8 mouse cellular contexts compared by ENCODE assay signal in the genomic region with DNA sequence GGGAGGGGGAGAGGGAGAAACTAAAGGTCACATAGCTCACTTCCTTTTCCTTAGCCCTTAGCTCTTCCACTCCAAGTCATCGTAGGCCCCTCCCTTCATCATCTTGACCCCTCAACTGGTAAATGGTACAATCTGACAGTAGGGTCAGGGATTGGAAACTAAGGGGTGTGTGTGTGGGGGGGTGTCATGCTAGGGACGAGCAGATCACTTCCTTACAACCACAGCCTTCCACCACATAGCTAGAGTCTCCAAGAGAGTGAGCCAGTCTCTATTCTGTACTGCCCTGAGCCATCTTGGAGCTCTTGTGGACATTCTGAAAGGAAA. TPM values are rescaled to one million over a fixed set of nuclear protein-coding genes. Genes with fewer than 3 reads are reported as not detected.
DNase-seq lines count a peak whose midpoint lies in the region; ATAC-seq and TF ChIP-seq lines count a peak whose summit lies in the region.

No protein-coding gene starts in this region.

- TF ChIP-seq CTCF in thymus, adult 2 months (IDR thresholded peaks at IDR 0.05; ENCODE audit: borderline replicate concordance, control insufficient read depth, extremely low read depth, insufficient read depth, low read length, poor library complexity) = no peak
- no peak for TF ChIP-seq CTCF in stomach, postnatal 0 days (IDR thresholded peaks at IDR 0.05; ENCODE audit: low read depth)

- no peaks in the 10 kb centered on the region for H3K27me3 ChIP-seq in thymus, adult 2 months (ENCODE audit: control insufficient read depth, insufficient read depth, low read length)
- no peaks in the 10 kb centered on the region for H3K27me3 ChIP-seq in forebrain, embryonic 14.5 days (replicated peaks; ENCODE audit: control insufficient read depth, insufficient read depth, low read length)
- H3K27me3 ChIP-seq in liver, embryonic 13.5 days = peaks cover 20% of the 10 kb centered on the region
- no peaks in the 10 kb centered on the region for H3K27me3 ChIP-seq in stomach, postnatal 0 days (ENCODE audit: control insufficient read depth, insufficient read depth, low read length)

- H3K36me3 ChIP-seq in thymus, adult 2 months (ENCODE audit: control insufficient read depth, insufficient read depth, low read length) = no peaks in the 10 kb centered on the region
- H3K36me3 ChIP-seq in forebrain, embryonic 14.5 days (ENCODE audit: control insufficient read depth, insufficient read depth, low read length) = no peaks in the 10 kb centered on the region
- H3K36me3 ChIP-seq in liver, embryonic 13.5 days = no peaks in the 10 kb centered on the region
- H3K36me3 ChIP-seq in stomach, postnatal 0 days (ENCODE audit: control insufficient read depth, insufficient read depth, low read length) = no peaks in the 10 kb centered on the region

- no peak for ATAC-seq in forebrain, embryonic 14.5 days
- no peak for ATAC-seq in liver, embryonic 13.5 days (ENCODE audit: low read depth)
- no peak for ATAC-seq in stomach, postnatal 0 days (ENCODE audit: low FRiP score, low TSS enrichment)

- peak overlapping the region; percentile 90; the same call in 1 of the 2 replicates for H3K4me2 ChIP-seq in forebrain, embryonic 14.5 days (ENCODE audit: low read length)
- H3K4me2 ChIP-seq in liver, embryonic 13.5 days = peak overlapping the region; percentile 92
- peak overlapping the region; percentile 78 for H3K4me2 ChIP-seq in stomach, postnatal 0 days (replicated peaks; ENCODE audit: low read depth)

- intact Hi-C loops in gastrocnemius, postnatal 14 days (cut with DNase I; ENCODE audit: low total_unique reads) = no loop called here

- H3K9ac ChIP-seq in forebrain, embryonic 14.5 days (ENCODE audit: low read length) = no peak overlapping the region
- H3K9ac ChIP-seq in liver, embryonic 13.5 days = no peak overlapping the region
- peak overlapping the region; percentile 80; the same call in 1 of the 2 replicates for H3K9ac ChIP-seq in stomach, postnatal 0 days (ENCODE audit: low read length)

- peak overlapping the region; percentile 92 for H3K4me3 ChIP-seq in thymus, adult 2 months (ENCODE audit: control insufficient read depth, insufficient read depth, low read length)
- H3K4me3 ChIP-seq in forebrain, embryonic 14.5 days (ENCODE audit: low read depth, low read length) = no peak overlapping the region
- H3K4me3 ChIP-seq in liver, embryonic 13.5 days (replicated peaks) = peak overlapping the region; percentile 63; the same call in 1 of the 2 replicates
- peak overlapping the region; percentile 56 for H3K4me3 ChIP-seq in stomach, postnatal 0 days (ENCODE audit: low read depth, low read length)

- 14% methylated on average over 2 of the region's 2 CpGs for WGBS in thymus, adult 2 months
- 13% methylated on average over 2 of the region's 2 CpGs for WGBS in forebrain, embryonic 14.5 days
- WGBS in liver, embryonic 13.5 days (ENCODE audit: insufficient replicate concordance) = 13% methylated on average over 2 of the region's 2 CpGs
- WGBS in stomach, postnatal 0 days = 0% methylated on average over 2 of the region's 2 CpGs

- no peaks in the 10 kb centered on the region for H3K9me3 ChIP-seq in forebrain, embryonic 14.5 days (replicated peaks; ENCODE audit: control insufficient read depth, low read length)
- H3K9me3 ChIP-seq in liver, embryonic 13.5 days (replicated peaks) = no peaks in the 10 kb centered on the region
- H3K9me3 ChIP-seq in stomach, postnatal 0 days (ENCODE audit: control insufficient read depth, low read length) = no peaks in the 10 kb centered on the region

- TF ChIP-seq POLR2A in thymus, adult 2 months (IDR thresholded peaks at IDR 0.05; ENCODE audit: control insufficient read depth, extremely low read depth, insufficient read depth, low read length, poor library complexity) = no peak

- DNase-seq in thymus, adult 2 months = no peak
- no peak for DNase-seq in thymus, postnatal 14 days
- DNase-seq in forebrain, embryonic 14.5 days (ENCODE audit: low spot score) = no peak
- no peak for DNase-seq in liver, embryonic 13.5 days
- DNase-seq in stomach, postnatal 0 days (ENCODE audit: low spot score) = no peak
- DNase-seq in gastrocnemius, postnatal 14 days = no peak
- no peak for DNase-seq in urinary bladder, adult 18-20 months (ENCODE audit: low spot score in 2 of 2)
- DNase-seq in embryo, embryonic 9.5 days (ENCODE audit: extremely low spot score) = no peak

- H3K4me1 ChIP-seq in thymus, adult 2 months (replicated peaks; ENCODE audit: control insufficient read depth, insufficient read depth, low read length) = peaks cover 18% of the 10 kb centered on the region
- peaks cover 6% of the 10 kb centered on the region; the same call in 1 of the 2 replicates for H3K4me1 ChIP-seq in forebrain, embryonic 14.5 days (ENCODE audit: control insufficient read depth, insufficient read depth, low read length)
- H3K4me1 ChIP-seq in liver, embryonic 13.5 days (replicated peaks) = peaks cover 37% of the 10 kb centered on the region
- peaks cover 7% of the 10 kb centered on the region for H3K4me1 ChIP-seq in stomach, postnatal 0 days (replicated peaks; ENCODE audit: control insufficient read depth, insufficient read depth)

- TF ChIP-seq EP300 in stomach, postnatal 0 days (optimal IDR thresholded peaks at IDR 0.05) = no peak

- H3K27ac ChIP-seq in thymus, adult 2 months (ENCODE audit: control insufficient read depth, insufficient read depth, low read length) = peak overlapping the region; percentile 86
- no peak overlapping the region for H3K27ac ChIP-seq in forebrain, embryonic 14.5 days (ENCODE audit: low read depth, low read length)
- peak overlapping the region; percentile 70; the same call in 1 of the 2 replicates for H3K27ac ChIP-seq in liver, embryonic 13.5 days
- peak overlapping the region; percentile 94 for H3K27ac ChIP-seq in stomach, postnatal 0 days (replicated peaks)

RNA-seq across cellular contexts. Expression of gene Crygn, which starts 5.7 kb away (rescaled TPM):
- 0.43 TPM in 1 of 2 replicates, not detected in the other for polyA plus RNA-seq in thymus, adult 2 months (2012; rRNA removed)
- polyA plus RNA-seq in forebrain, embryonic 14.5 days (2014; fragmentation: Nextera tagmentation; extraction: Ambion mirVana) = 1.8 TPM in 1 of 2 replicates, not detected in the other
- polyA plus RNA-seq in liver, embryonic 13.5 days (2015; fragmentation: Nextera tagmentation; extraction: Ambion mirVana) = 0.74 TPM in 1 of 2 replicates, not detected in the other
- polyA plus RNA-seq in stomach, postnatal 0 days (2015; fragmentation: Nextera tagmentation; extraction: Ambion mirVana) = 2.5 and 3.0 TPM in 2 replicates
- 1 to 10 TPM in 1 of 2 experiments, not detected in 1; 1.7 TPM for total RNA-seq in gastrocnemius, postnatal 14 days (2021)

RNA-seq across cellular contexts. Expression of gene Wdr86, which starts 21.6 kb away (rescaled TPM):
- 5.7 and 6.8 TPM in 2 replicates for polyA plus RNA-seq in thymus, adult 2 months (2012; rRNA removed)
- polyA plus RNA-seq in forebrain, embryonic 14.5 days (2014; fragmentation: Nextera tagmentation; extraction: Ambion mirVana) = 6.1 and 6.4 TPM in 2 replicates
- 1.5 and 2.0 TPM in 2 replicates for polyA plus RNA-seq in liver, embryonic 13.5 days (2015; fragmentation: Nextera tagmentation; extraction: Ambion mirVana)
- 2.7 and 3.3 TPM in 2 replicates for polyA plus RNA-seq in stomach, postnatal 0 days (2015; fragmentation: Nextera tagmentation; extraction: Ambion mirVana)
- under 1 TPM; 0.07 to 0.35 TPM for total RNA-seq in gastrocnemius, postnatal 14 days (2021)
